Mouse (Mus musculus) spleen, adult 18-20 months (tissue): Measurements from ENCODE around the gene Coa7.
A peak's percentile ranks its signal among the peaks of the same experiment; 100 is the strongest.

Experiments
- DNase-seq, 2 experiments: peaks; one replicate each; pipeline ENCODE4 v3.0.0; 2022; ENCODE audit warnings: mixed read lengths in 2 of 2

Gene Coa7

DNA sequence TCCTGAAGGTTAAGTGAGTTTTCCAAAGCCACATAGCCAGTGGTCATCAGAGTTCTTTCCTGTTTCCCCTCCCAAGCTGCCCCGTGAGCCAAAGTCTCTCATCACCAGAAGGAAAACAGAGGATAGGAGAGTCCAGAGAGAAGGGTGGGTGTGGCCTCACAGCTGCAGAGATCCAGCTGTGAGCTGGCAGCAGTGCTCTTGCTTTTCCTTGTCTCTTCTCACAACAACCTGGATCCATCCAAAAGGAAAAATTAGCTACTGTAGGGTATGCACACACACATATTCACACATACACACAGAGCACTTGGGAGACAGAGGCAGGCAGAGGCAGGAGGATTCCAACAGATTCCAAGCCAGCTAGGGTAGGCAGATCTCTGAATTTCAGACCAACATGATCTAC lies 58.1 kb downstream of the Coa7 start:
- DNase-seq, result no peak

DNA sequence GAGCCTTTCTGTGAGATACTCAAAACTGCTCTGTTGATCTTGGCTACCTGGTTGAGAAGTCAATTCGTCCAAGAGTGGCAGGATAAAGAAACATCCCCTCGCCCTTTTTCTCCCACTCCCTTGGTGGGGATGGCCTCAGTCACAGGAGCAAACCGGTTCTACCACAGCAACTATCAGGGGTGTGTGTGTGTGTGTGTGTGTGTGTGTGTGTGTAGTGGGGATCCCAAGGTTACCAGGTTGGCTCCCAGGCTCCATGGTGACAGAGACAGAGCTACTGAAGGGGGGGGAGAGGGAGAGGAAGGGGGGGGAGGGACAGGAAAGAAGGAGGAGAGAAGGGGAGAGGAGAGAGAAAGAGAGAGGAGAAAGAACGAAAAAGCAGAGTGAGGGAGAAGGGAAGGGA lies 59.2 kb downstream of the Coa7 start:
- DNase-seq, result no peak

DNA sequence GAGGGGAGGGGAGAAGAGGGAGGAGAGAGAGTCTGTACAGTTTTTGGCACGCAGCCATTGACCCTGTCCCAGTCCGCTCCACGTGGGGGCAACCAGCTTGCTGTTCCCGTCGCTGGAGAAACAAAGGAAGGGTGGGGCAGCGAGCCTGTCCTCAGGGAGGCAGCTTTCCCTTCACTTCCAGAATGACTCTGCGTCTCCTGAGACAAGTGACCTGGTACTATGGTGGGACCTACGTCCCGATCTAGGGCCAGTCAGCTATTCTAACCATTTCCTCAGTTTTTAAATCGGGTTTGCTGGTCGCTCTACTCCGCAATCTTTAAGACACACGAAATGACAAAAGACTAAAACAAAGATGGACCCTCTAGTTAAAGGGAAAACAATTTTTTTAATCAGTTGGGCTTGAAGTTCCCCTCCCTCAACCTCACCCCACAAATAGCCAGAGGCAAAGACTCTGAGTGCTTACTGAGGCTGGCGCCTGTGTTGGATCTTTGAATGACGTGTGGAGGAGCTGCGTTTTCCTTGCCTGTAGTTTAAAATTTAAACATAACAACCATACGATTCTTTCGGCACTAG lies 59.8 kb downstream of the Coa7 start:
- peak in 1 of 2 experiments; percentile 10 for DNase-seq

DNA sequence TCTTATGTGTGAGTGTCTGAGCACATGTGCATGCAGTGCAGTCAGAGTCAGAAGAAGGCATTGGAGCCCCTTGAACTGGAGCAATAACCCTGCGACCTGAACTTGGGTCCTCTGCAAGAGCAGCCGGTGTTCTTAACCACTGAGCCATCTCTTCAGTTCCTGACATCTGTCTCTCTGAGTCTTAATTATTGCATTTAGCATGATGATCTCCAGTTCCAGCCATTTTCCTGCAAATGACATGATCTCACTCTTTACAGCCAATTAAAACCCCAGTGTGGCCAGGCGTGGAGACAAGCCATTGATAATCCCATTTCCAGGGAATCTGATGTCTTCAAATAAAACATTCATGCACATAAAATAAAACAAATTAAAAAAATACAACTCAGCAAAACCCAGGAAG lies 60.8 kb downstream of the Coa7 start:
- no peak for DNase-seq

DNA sequence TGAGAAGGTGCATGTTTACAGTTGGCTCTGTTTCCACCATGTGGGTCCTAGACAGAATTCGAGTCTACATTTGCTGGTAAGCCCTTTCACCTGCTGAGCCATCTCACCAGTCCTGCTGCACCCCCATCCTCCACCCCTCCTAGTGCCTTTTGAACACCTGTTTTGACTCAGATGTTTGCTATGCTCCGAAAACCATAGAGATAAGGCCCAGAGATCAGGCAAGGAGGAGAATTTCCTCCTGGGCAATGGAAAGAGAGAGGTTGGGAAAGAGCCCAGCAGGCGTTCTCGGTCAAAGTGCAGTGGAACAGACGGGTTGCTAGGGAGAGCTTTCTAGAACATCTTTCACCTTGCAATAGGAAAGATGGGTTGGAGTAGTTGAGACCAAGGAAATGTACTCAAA lies 63.2 kb downstream of the Coa7 start:
- DNase-seq, result no peak
